Mouse (Mus musculus) fibroblast of lung, adult 2 months (primary cell): ENCODE results near the gene Gm17027.
"Not testable (repeated sequence)": the region's sequence is repeated elsewhere in the genome, so short reads cannot be mapped to it uniquely, and the experiment has no call there.

ENCODE experiments used
- DNase-seq: peaks from one replicate; pipeline ENCODE4 v3.0.0-alpha.2; 2011; ENCODE audit warnings: low read depth

Gene Gm17027

DNA sequence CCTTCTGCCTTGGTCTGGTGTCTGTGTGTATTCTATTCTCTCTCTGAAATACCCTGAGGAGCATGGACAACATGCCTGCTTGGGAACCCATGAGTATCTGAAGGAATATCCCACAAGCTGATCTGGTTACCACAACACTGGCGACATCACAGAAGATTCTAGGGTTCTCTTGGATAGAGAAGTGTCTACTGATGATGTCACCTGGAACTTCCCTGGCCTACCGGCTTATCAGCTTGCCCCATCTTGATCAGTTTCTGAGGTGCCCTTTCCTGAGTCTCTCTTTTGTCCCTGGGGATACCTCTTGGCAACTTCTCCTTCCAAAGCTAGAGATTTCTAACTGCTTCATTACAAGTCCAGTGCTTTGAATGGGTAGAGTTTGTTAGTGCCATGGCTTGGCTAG lies at the start of gene Gm17027:
Gm17027 (minus strand) TSS at position 101 of the 400 bp plus-strand sequence.
- DNase-seq, result not testable (repeated sequence)

DNA sequence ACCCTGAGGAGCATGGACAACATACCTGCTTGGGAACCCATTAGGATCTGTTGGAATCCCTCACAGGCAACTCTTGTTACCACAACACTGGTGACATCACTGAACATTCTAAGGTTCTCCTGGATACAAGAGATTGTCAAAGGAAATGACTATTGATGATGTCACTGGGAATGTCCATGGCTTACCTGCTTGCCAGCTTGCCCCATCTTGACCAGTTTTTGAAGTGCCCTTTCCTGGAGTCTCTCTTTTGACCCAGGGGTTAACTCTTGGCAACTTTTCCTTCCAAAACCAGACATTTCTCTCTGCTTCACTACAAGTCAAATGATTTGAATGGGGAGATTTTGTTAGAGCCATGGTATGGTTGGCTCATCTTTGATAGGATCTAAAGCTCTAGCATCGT lies 28.3 kb upstream of the Gm17027 start, which contains the start of gene Gm3573:
Gm3573 (minus strand) TSS at position 101 of the 400 bp plus-strand sequence.
- not testable (repeated sequence) for DNase-seq

DNA sequence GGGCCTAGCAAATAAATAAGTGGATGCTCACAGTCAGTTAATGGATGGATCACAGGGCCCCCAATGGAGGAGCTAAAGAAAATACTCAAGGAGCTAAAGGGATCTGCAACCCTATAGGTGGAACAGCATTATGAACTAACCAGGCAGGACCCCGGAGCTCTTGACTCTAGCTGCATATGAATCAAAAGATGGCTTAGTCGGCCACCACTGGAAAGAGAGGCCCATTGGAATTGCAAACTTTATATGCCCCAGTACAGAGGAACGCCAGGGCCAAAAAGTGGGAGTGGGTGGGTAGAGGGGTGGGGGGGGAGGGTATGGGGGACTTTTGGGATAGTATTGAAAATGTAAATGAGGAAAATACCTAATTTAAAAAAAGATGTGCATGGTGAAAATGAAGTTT lies 21.5 kb upstream of the Gm17027 start:
- DNase-seq, result not testable (repeated sequence)

DNA sequence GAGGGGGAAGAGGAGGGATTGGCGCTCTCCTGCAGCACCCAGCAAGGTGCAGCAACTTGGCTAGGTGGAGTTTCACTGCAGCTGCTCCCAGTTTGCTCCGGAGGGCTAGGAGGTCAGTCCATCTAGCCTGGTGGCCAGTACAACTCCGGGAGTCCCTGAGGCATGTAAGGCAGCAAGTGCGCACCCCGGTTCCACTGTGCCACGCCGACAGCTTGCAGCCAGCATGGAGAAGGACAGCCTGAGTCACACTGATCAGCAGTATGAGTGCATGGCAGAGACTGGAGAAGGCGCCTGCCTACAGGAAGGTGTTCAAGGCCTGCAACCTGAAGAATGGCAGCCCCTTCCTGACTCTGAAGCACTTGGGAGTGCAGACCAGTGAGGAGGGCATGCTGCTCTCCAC lies 27.9 kb downstream of the Gm17027 start:
- DNase-seq, result not testable (repeated sequence)

DNA sequence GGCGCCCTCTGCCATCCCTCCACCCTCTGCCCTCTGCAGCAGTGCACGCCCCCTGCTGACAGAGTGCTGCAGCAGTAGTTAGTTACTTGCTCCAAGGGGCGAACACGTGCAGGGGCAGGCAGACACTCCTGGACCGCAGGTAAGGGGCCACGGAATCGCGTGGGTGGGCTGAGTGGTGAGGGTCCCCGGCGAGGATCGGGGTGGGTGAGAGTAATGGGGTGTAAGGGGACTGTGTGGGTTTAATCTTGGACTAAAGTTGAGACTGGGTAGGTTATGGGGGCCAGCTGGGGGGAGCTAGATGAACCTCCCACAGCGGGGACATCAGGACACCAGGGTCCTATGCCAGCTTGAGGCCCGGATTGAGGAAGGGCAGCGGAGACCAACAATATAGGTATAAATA lies 28.6 kb downstream of the Gm17027 start:
- not testable (repeated sequence) for DNase-seq

DNA sequence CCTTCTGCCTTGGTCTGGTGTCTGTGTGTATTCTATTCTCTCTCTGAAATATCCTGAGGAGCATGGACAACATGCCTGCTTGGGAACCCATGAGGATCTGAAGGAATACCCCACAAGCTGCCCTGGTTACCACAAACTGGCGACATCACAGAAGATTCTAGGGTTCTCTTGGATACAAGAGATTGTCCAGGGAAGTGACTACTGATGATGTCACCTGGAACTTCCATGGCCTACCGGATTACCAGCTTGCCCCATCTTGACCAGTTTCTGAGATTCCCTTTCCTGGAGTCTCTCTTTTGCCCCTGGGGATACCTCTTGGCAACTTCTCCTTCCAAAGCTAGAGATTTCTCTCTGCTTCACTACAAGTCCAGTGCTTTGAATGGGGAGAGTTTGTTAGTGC lies 45.2 kb downstream of the Gm17027 start, which contains the start of gene Gm7951:
Gm7951 (minus strand) TSS at position 101 of the 400 bp plus-strand sequence.
- not testable (repeated sequence) for DNase-seq
